Mouse (Mus musculus) Patski (cell line): ENCODE measurements around the gene Ksr1. TPM values are rescaled to one million over a fixed set of nuclear protein-coding genes. Genes with fewer than 3 reads are reported as not detected.

Source experiments
- ATAC-seq: fragments of 100-300 bp; one replicate; pipeline ENCODE4 v1.8.0; 2021
- CTCF ChIA-PET: fragments of 350-600 bp; sonication (Branson Sonifier 250); formaldehyde crosslinking; loops from one replicate; lab custom pipeline; 2022; ENCODE audit warnings: inconsistent platforms; lab: Charles Lee
- POLR2A ChIA-PET: fragments of 350-600 bp; sonication (Branson Sonifier 250); formaldehyde crosslinking; loops from one replicate; lab custom pipeline; 2022; ENCODE audit warnings: antibody characterized with exemption, inconsistent platforms; lab: Charles Lee
- DNase-seq: peaks from one replicate; pipeline ENCODE4 v3.0.0-alpha.2; 2011; ENCODE audit warnings: low read depth, low spot score
- H3K27me3 ChIP-seq: fragments of 371-371 bp; one replicate; pipeline ENCODE4 v1.5.1; 2021
- CTCF ChIP-seq: fragments of 100-300 bp; IDR thresholded peaks from one replicate; pipeline ENCODE4 v1.5.1; 2021
- in situ Hi-C: fragments of 300-500 bp; cut with MboI; formaldehyde crosslinking; loops from 3 replicates; pipeline ENCODE4 v1.11.1; 2018; ENCODE audit warnings: low pct_unique_long_range_greater_than_20kb, mixed read lengths
- polyA plus RNA-seq: library from polyadenylated mRNA; unstranded; gene quantifications from one replicate; pipeline ENCODE4 v1.2.3, GENCODE M21; 2021

Gene Ksr1
- polyA plus RNA-seq, 1 experiment from 2014 or later = 10.0 TPM

- in situ Hi-C loops = no loop called here
- no peak for ATAC-seq
- CTCF ChIA-PET = no interaction called here
Observed at GRCm38 (mm10) chr11:78973381-78974150, 172.6 kb downstream of the Ksr1 start.

GRCm38 (mm10) chr11:78972811-78973351 lies 173.3 kb downstream of the Ksr1 start:
- POLR2A ChIA-PET = no interaction called here
- no peak for TF ChIP-seq CTCF
- DNase-seq = no peak
- CTCF ChIA-PET = no interaction called here
- no peak for ATAC-seq
- in situ Hi-C loops = no loop called here
- no peaks in the 10 kb centered on the region for H3K27me3 ChIP-seq

More at GRCm38 (mm10) chr11:78973381-78974150, 172.6 kb downstream of the Ksr1 start:
- no peaks in the 10 kb centered on the region for H3K27me3 ChIP-seq
- POLR2A ChIA-PET = no interaction called here
- DNase-seq = no peak
- no peak for TF ChIP-seq CTCF

- ChIA-PET CTCF (no interaction called here), POLR2A (no interaction called here)
- H3K27me3 ChIP-seq = no peaks in the 10 kb centered on the region
- TF ChIP-seq CTCF = no peak
- no peak for DNase-seq
- ATAC-seq = no peak
- in situ Hi-C loops = no loop called here
Observed at GRCm38 (mm10) chr11:78972328-78972727, 173.9 kb downstream of the Ksr1 start.

GRCm38 (mm10) chr11:78971746-78972145 lies 174.5 kb downstream of the Ksr1 start:
- in situ Hi-C loops = no loop called here
- H3K27me3 ChIP-seq = no peaks in the 10 kb centered on the region
- TF ChIP-seq CTCF = no peak
- ATAC-seq (no peak), DNase-seq (no peak)
- CTCF ChIA-PET = interaction anchor here (1.1 kb wide), 1 partner anchor 12 kb away, joined by 3 read pairs; no protein-coding TSS in a partner anchor
- POLR2A ChIA-PET = no interaction called here

- no peak for TF ChIP-seq CTCF
- in situ Hi-C loops = no loop called here
- ATAC-seq = no peak
Observed at GRCm38 (mm10) chr11:78971096-78971495, 175.1 kb downstream of the Ksr1 start.

GRCm38 (mm10) chr11:78968121-78968520 lies 178.1 kb downstream of the Ksr1 start:
- TF ChIP-seq CTCF = no peak
- ATAC-seq (no peak), DNase-seq (no peak)
- in situ Hi-C loops = no loop called here
- POLR2A ChIA-PET = interaction anchor here (0.5 kb wide), 1 partner anchor 565 kb away, joined by 3 read pairs; no protein-coding TSS in a partner anchor
- CTCF ChIA-PET = interaction anchor here (1.2 to 2.4 kb wide), 2 partner anchors 20 to 248 kb away, joined by 3 to 8 read pairs; no protein-coding TSS in a partner anchor
- no peaks in the 10 kb centered on the region for H3K27me3 ChIP-seq

More at GRCm38 (mm10) chr11:78971096-78971495, 175.1 kb downstream of the Ksr1 start:
- DNase-seq = no peak
- ChIA-PET POLR2A (no interaction called here), CTCF (interaction anchor here (1.1 to 1.5 kb wide), 2 partner anchors 11 to 15 kb away, joined by 3 to 4 read pairs; no protein-coding TSS in a partner anchor)
- no peaks in the 10 kb centered on the region for H3K27me3 ChIP-seq

GRCm38 (mm10) chr11:78967371-78967770 lies 178.8 kb downstream of the Ksr1 start:
- no peak for DNase-seq
- no peak for ATAC-seq
- H3K27me3 ChIP-seq = no peaks in the 10 kb centered on the region
- TF ChIP-seq CTCF = peak; percentile 74
- CTCF ChIA-PET = interaction anchor here (1.1 to 2.4 kb wide), 4 partner anchors 10 to 248 kb away, joined by 3 to 8 read pairs (median 4); no protein-coding TSS in a partner anchor
- in situ Hi-C loops = no loop called here
- POLR2A ChIA-PET = interaction anchor here (0.5 kb wide), 1 partner anchor 566 kb away, joined by 3 read pairs; no protein-coding TSS in a partner anchor

Other genes with a start within 250 kb of the Ksr1 start
- 0.26 TPM for gene Nos2, start 225.6 kb downstream of the Ksr1 start, polyA plus RNA-seq
- gene Lgals9, start 161.5 kb downstream of the Ksr1 start, polyA plus RNA-seq = 1.8 TPM
- gene Wsb1, start 108.3 kb upstream of the Ksr1 start, polyA plus RNA-seq = 237 TPM
- not detected for gene Gm9964, start 150.5 kb upstream of the Ksr1 start, polyA plus RNA-seq
- gene Nf1, start 193.3 kb upstream of the Ksr1 start, polyA plus RNA-seq = 24.1 TPM